Mouse (Mus musculus): Measurements from ENCODE around the gene Chmp5. TPM values are rescaled to one million over a fixed set of nuclear protein-coding genes. Genes with fewer than 3 reads are reported as not detected.
A peak's percentile ranks its signal among the peaks of the same experiment; 100 is the strongest.

Chmp5 gene
- polyA plus RNA-seq (2016; fragmentation: Nextera tagmentation; extraction: Ambion mirVana): 85.9 and 92.7 TPM in 2 replicates

GRCm38 (mm10) chr4:40948160-40948708, at the start of gene Chmp5, which contains the start of gene Bag1:
Chmp5 (plus strand) TSS chr4:40948407.
Bag1 (minus strand) TSS chr4:40948294.
- Histone ChIP-seq H3K4me1 (peaks cover 23% of the 10 kb centered on the region), H3K36me3 (peaks cover 65% of the 10 kb centered on the region), H3K9me3 (replicated peaks) (no peaks in the 10 kb centered on the region), H3K27me3 (ENCODE audit: low read depth, poor library complexity, severe bottlenecking) (no peaks in the 10 kb centered on the region), H3K27ac (peak within 1 kb of the TSS; percentile 93), H3K4me3 (peak within 1 kb of the TSS; percentile 94)
- peak; percentile 98 for DNase-seq (ENCODE audit: low spot score)
- under 1% methylated on average over 49 of the region's 50 CpGs for whole genome bisulfite sequencing

GRCm38 (mm10) chr4:40898476-40899044, 49.6 kb upstream of the Chmp5 start:
- H3K27ac ChIP-seq: no peak overlapping the region
- H3K27me3 ChIP-seq (ENCODE audit: low read depth, poor library complexity, severe bottlenecking): no peaks in the 10 kb centered on the region
- no peaks in the 10 kb centered on the region for H3K36me3 ChIP-seq

GRCm38 (mm10) chr4:40899264-40899663, 48.9 kb upstream of the Chmp5 start:
- H3K4me1 ChIP-seq: 0 out of 2 replicates have a peak, but pooled peaks cover 7% of the 10 kb centered on the region
- no peak overlapping the region for H3K4me3 ChIP-seq
- H3K36me3 ChIP-seq: no peaks in the 10 kb centered on the region
- H3K9me3 ChIP-seq (replicated peaks): no peaks in the 10 kb centered on the region
- 75% methylated on average over 2 of the region's 2 CpGs for WGBS
- H3K27me3 ChIP-seq (ENCODE audit: low read depth, poor library complexity, severe bottlenecking): no peaks in the 10 kb centered on the region
- no peak overlapping the region for H3K27ac ChIP-seq
- DNase-seq (ENCODE audit: low spot score): no peak

More at GRCm38 (mm10) chr4:40898476-40899044, 49.6 kb upstream of the Chmp5 start:
- no peaks in the 10 kb centered on the region for H3K9me3 ChIP-seq (replicated peaks)
- H3K4me3 ChIP-seq: no peak overlapping the region
- DNase-seq (ENCODE audit: low spot score): no peak
- 77% methylated on average over 6 of the region's 6 CpGs for WGBS
- H3K4me1 ChIP-seq: 0 out of 2 replicates have a peak, but pooled peaks cover 7% of the 10 kb centered on the region

- Histone ChIP-seq H3K4me3 (no peak overlapping the region), H3K36me3 (no peaks in the 10 kb centered on the region), H3K4me1 (0 out of 2 replicates have a peak, but pooled peaks cover 7% of the 10 kb centered on the region), H3K9me3 (replicated peaks) (no peaks in the 10 kb centered on the region), H3K27ac (no peak overlapping the region), H3K27me3 (ENCODE audit: low read depth, poor library complexity, severe bottlenecking) (no peaks in the 10 kb centered on the region)
- DNase-seq (ENCODE audit: low spot score): no peak
- 96% methylated on average over 3 of the region's 3 CpGs for WGBS
Measured at GRCm38 (mm10) chr4:40900071-40900470, 48.1 kb upstream of the Chmp5 start.

GRCm38 (mm10) chr4:40900612-40901011, 47.6 kb upstream of the Chmp5 start:
- whole genome bisulfite sequencing: 85% methylated on average over 4 of the region's 4 CpGs
- H3K9me3 ChIP-seq (replicated peaks): no peaks in the 10 kb centered on the region

GRCm38 (mm10) chr4:40906298-40906697, 41.9 kb upstream of the Chmp5 start:
- Histone ChIP-seq H3K4me1 (peaks cover 9% of the 10 kb centered on the region), H3K9me3 (replicated peaks) (no peaks in the 10 kb centered on the region), H3K36me3 (no peaks in the 10 kb centered on the region), H3K27me3 (ENCODE audit: low read depth, poor library complexity, severe bottlenecking) (no peaks in the 10 kb centered on the region), H3K4me3 (no peak overlapping the region), H3K27ac (no peak overlapping the region)
- 37% methylated on average over 1 of the region's 1 CpGs for WGBS
- DNase-seq (ENCODE audit: low spot score): no peak

More at GRCm38 (mm10) chr4:40900612-40901011, 47.6 kb upstream of the Chmp5 start:
- Histone ChIP-seq H3K27me3 (ENCODE audit: low read depth, poor library complexity, severe bottlenecking) (no peaks in the 10 kb centered on the region), H3K4me3 (no peak overlapping the region), H3K27ac (no peak overlapping the region), H3K36me3 (no peaks in the 10 kb centered on the region), H3K4me1 (0 out of 2 replicates have a peak, but pooled peaks cover 7% of the 10 kb centered on the region)
- no peak for DNase-seq (ENCODE audit: low spot score)

- Histone ChIP-seq H3K4me3 (no peak overlapping the region), H3K27me3 (ENCODE audit: low read depth, poor library complexity, severe bottlenecking) (no peaks in the 10 kb centered on the region), H3K9me3 (replicated peaks) (no peaks in the 10 kb centered on the region), H3K27ac (0 out of 2 replicates have a peak overlapping the region, but pooled peaks have one; percentile 17), H3K4me1 (peaks cover 9% of the 10 kb centered on the region), H3K36me3 (no peaks in the 10 kb centered on the region)
- DNase-seq (ENCODE audit: low spot score): no peak
- WGBS: 54% methylated on average over 20 of the region's 20 CpGs
Measured at GRCm38 (mm10) chr4:40908261-40908969, 39.8 kb upstream of the Chmp5 start.

- Histone ChIP-seq H3K9me3 (replicated peaks) (no peaks in the 10 kb centered on the region), H3K36me3 (no peaks in the 10 kb centered on the region), H3K4me3 (no peak overlapping the region), H3K4me1 (no peaks in the 10 kb centered on the region), H3K27ac (no peak overlapping the region), H3K27me3 (ENCODE audit: low read depth, poor library complexity, severe bottlenecking) (no peaks in the 10 kb centered on the region)
- no peak for DNase-seq (ENCODE audit: low spot score)
Measured at GRCm38 (mm10) chr4:40914287-40914867, 33.8 kb upstream of the Chmp5 start.

- WGBS: 83% methylated on average over 5 of the region's 5 CpGs
- Histone ChIP-seq H3K27me3 (ENCODE audit: low read depth, poor library complexity, severe bottlenecking) (no peaks in the 10 kb centered on the region), H3K4me1 (no peaks in the 10 kb centered on the region), H3K4me3 (no peak overlapping the region), H3K36me3 (no peaks in the 10 kb centered on the region), H3K27ac (no peak overlapping the region), H3K9me3 (replicated peaks) (no peaks in the 10 kb centered on the region)
- DNase-seq (ENCODE audit: low spot score): no peak
Measured at GRCm38 (mm10) chr4:40915947-40916346, 32.3 kb upstream of the Chmp5 start.

- H3K4me3 ChIP-seq: no peak overlapping the region
- DNase-seq (ENCODE audit: low spot score): no peak
- H3K36me3 ChIP-seq: no peaks in the 10 kb centered on the region
- no peaks in the 10 kb centered on the region for H3K4me1 ChIP-seq
- H3K27me3 ChIP-seq (ENCODE audit: low read depth, poor library complexity, severe bottlenecking): no peaks in the 10 kb centered on the region
- 87% methylated on average over 7 of the region's 7 CpGs for WGBS
- H3K9me3 ChIP-seq (replicated peaks): no peaks in the 10 kb centered on the region
- no peak overlapping the region for H3K27ac ChIP-seq
Measured at GRCm38 (mm10) chr4:40916592-40917155, 31.5 kb upstream of the Chmp5 start.

GRCm38 (mm10) chr4:40919785-40920184, 28.4 kb upstream of the Chmp5 start, which contains the start of gene Spink4:
Spink4 (plus strand) TSS chr4:40920052.
- H3K9me3 ChIP-seq (replicated peaks): no peaks in the 10 kb centered on the region
- no peaks in the 10 kb centered on the region for H3K36me3 ChIP-seq
- 46% methylated on average over 3 of the region's 3 CpGs for WGBS
- no peak within 1 kb of the TSS for H3K27ac ChIP-seq
- no peak for DNase-seq (ENCODE audit: low spot score)
- H3K4me1 ChIP-seq: no peaks in the 10 kb centered on the region
- H3K27me3 ChIP-seq (ENCODE audit: low read depth, poor library complexity, severe bottlenecking): no peaks in the 10 kb centered on the region
- H3K4me3 ChIP-seq: no peak within 1 kb of the TSS

GRCm38 (mm10) chr4:40920576-40920975, 27.6 kb upstream of the Chmp5 start:
- H3K4me1 ChIP-seq: no peaks in the 10 kb centered on the region
- DNase-seq (ENCODE audit: low spot score): no peak
- H3K36me3 ChIP-seq: no peaks in the 10 kb centered on the region
- no peaks in the 10 kb centered on the region for H3K27me3 ChIP-seq (ENCODE audit: low read depth, poor library complexity, severe bottlenecking)
- H3K27ac ChIP-seq: no peak overlapping the region
- no peak overlapping the region for H3K4me3 ChIP-seq
- H3K9me3 ChIP-seq (replicated peaks): no peaks in the 10 kb centered on the region
- 87% methylated on average over 2 of the region's 2 CpGs for WGBS
